Mouse (Mus musculus): ENCODE data around the gene Zfp644.

Zfp644 gene

DNA sequence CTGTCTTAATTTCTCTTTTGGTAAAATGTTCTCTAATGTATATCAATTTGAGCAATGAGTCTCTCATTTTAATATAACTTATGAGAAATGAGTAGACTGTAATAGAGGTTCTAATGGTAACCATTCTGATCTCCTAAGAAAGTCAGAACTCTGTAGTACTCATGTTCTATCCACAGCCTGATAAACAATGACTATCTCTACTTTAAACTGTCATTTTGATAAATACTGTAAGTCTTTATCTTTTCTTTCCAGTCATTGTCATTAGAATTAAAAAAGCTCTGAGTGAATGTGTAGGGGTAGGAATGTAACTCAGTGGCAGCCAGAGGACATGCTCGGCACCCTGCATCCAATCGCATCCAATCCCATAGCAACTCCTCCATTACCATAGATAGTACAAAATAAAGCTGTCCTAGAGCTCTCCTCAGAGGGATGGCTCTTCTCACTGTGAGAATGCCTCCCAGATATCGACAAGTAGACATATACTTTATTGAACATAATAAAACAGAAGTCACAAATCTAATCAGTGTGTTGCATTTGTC is 44.2 kb downstream of the Zfp644 start:
- no peak for DNase-seq

DNA sequence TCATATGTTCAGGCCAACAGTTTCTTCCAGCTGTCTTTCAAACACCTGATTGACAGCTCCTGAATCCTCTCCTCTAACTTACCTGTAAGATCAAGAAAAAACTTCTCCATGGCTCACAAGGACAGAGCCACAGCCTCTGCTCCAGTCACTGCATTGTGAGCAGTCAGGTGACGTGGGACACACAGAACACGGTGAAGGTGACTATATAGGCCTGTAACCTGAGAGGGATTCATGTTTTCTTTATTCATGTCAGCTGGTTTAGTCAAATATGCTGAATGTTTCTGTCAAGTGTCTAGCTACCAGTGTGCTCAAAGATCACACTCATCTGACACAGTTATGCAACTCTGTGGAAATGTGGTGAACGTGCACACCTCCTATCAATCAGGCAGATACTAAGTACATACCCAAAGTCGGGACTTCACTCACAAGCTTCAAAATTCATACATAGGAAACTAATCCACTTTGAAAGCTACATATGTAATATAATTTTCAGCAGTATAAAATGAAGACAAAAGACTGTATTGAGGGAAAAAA is 44.8 kb downstream of the Zfp644 start:
- DNase-seq, result no peak

DNA sequence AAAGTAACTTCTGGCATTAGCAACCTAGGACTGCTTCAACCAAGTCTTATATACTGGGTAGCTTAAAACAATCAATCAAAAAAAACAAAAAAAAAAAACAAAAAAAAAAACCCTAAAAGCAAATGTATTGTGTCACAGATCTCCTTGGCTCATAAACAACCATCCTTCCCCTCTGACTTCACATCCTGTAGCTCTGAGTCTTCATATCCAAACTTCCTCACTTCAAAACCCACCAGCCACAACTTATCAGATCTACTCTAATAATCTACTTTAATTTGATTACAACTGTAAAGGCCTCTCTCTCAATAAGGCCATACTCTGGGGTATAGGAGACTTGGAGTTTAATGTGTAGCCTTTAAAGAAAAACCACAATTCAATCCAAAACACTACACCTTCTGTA is 47.1 kb downstream of the Zfp644 start:
- no peak for DNase-seq

GRCm38 (mm10) chr5:106649441-106649840 is 47.6 kb downstream of the Zfp644 start:
- DNase-seq, result no peak

DNA sequence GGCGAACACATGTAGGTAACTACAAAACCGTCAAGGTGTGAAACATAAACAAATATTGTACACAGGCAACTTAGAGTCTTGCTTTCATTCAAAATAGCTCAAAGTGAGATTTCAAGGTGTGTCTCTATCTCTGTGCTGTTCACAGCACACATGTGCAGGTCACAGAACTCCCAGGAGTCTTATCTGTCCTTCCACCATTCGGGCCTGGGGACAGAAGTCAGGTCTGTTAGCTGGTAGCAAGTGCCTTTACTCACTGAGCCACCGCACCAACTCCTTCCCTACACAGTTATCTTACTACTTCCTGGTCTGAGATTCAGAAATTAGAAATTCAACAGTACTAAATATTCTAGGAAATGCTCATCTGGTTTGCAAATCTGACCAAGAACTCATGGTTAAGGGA is 53.7 kb downstream of the Zfp644 start:
- no peak for DNase-seq

- no peak for DNase-seq
These were observed 55.2 kb downstream of the Zfp644 start for GRCm38 (mm10) chr5:106641876-106642275.

GRCm38 (mm10) chr5:106640235-106640809 is 56.8 kb downstream of the Zfp644 start:
- DNase-seq, result no peak

DNA sequence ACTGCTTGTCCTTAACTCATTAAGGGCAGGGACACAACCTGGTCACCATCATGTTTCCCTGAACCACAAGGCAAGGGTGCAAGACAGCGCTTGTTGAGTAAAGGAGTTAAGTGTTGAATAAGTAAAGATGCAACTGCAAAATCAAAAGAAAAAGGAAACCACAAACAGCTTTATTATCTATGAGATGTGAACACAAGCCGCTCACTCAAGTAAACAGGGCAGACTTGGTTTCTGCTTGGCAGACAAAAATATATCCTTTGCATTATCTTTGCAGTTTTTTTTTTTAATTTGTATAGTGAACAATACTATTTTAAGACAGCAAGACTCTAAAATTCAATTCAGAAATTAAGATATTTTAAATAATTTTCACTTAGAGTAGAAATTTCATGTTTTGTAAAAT is 57.5 kb downstream of the Zfp644 start:
- no peak for DNase-seq

GRCm38 (mm10) chr5:106636423-106636946 is 60.6 kb downstream of the Zfp644 start:
- peak; percentile 14 for DNase-seq

DNA sequence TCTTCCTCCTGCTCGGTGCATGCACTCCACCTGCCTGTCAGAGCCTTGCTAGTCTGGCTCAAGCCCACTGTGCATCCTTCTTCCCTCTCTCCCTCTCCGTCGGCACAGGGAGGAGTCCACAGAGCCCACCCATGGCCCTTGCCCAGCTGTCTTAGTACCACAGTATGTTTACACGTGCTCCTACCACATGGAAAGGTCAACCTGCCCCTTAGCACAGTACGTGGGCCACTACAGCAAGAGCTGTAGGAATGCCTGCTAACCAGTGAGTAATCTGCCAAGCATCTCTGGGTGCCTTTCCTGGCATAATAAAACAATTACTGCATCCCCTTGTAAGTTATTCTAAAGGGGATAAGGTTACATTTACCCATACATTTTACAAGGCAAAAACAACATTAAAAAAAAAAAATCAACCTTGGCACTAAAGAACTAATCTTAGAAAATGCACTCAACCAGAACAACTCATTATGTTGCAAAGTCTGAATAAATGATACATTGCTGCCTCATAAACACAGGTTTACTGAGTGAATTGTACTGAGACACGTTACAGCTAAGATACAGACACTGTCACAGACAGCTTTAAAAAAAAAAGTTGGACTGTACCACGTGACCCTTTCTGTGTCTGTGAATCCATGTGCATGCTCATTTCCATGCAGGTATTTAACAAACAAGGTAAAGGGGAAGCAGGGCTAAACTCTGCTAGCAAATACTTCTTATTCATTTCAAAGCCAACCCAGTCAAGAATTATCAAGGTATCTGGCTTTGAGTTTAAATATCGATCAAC is 68.5 kb downstream of the Zfp644 start:
- no peak for DNase-seq

DNA sequence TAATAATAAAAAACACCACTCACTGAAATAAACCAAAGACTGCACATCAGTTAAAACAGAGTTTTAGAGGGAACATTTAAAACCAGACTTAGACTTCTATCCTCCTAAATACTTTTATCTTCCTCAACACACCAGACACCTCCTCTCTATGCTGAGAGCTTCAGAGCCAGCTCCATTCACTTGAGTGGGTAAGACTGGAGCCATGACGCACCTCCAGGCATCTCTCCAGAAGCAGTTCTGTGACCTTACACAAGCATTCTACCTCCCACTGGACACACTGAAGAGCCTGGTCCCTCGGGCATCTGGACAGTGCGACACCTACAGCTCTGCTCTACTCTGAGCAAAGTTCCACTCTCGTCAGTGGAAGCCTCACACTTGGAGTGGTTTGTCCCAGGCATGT is 73.8 kb downstream of the Zfp644 start:
- no peak for DNase-seq

- no peak for DNase-seq
These were observed 74.9 kb downstream of the Zfp644 start for GRCm38 (mm10) chr5:106622193-106622592.

GRCm38 (mm10) chr5:106620446-106620845 is 76.6 kb downstream of the Zfp644 start:
- DNase-seq, result no peak

GRCm38 (mm10) chr5:106615006-106615405 is 82.1 kb downstream of the Zfp644 start:
- no peak for DNase-seq

DNA sequence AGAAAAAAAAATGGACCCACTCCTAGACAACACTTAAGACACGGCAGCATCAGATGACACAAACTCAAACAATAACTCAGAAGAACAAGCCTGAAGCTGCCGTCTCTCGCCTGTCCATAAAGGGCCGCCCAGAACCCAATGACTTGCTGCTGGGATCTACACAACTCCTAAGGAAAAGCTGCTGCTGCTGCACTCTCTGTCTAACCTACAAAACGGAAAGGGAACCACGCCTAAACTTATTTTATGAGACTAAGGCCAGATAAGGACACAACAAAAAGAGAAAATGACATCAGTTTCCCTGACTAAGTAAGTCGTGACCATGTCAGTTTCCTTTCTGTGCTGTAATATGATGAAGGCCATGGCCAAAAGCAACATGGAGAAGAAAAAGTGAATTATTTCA is 82.5 kb downstream of the Zfp644 start:
- no peak for DNase-seq

GRCm38 (mm10) chr5:106612151-106612550 is 84.9 kb downstream of the Zfp644 start:
- no peak for DNase-seq

- DNase-seq, result no peak
These were observed 88.3 kb downstream of the Zfp644 start, which contains the start of gene Gm17304 for GRCm38 (mm10) chr5:106608798-106609197. TSS of gene Gm17304 (plus strand) at chr5:106609098.

- no peak for DNase-seq
These were observed 90.0 kb downstream of the Zfp644 start for GRCm38 (mm10) chr5:106607081-106607480.

GRCm38 (mm10) chr5:106605096-106605495 is 92.0 kb downstream of the Zfp644 start:
- no peak for DNase-seq

GRCm38 (mm10) chr5:106604381-106604780 is 92.7 kb downstream of the Zfp644 start:
- no peak for DNase-seq

DNA sequence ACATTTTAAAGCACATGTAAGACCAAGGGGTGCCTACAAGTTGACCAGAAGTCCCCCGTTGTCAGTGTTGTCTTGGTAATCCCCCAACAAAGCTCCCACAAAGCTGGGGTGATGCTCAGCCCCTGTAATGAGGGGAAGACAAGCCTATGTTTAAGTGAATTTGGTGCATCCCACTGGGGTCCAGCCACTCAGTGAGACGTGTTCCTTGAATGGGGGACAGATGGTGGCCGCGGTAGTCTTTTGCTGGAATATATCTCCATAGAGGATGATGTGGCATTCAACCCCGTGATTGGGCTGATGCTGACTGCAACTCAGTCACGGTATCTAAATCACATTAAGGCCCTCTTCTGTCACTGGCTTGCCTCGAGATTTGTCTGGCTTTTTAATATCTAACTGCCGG is 97.6 kb downstream of the Zfp644 start:
- no peak for DNase-seq

DNA sequence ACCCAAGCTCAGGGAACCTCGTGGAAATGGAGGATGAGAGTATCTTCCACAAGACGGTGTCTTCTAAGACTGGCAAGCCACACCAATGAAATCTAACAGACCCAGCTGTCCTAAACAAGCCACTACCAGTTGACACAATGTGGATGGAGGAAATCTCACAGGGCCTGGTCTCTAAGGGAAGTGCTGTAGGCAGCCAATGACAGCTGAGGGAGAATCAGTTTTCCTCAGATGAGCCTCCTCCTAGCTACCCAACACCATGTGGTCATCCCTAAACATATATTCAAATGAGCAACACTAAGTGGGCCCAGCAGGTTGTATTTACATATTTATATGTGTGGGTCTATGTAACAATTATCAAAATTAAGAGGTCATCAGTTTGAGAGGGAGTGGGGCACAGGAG is 99.6 kb downstream of the Zfp644 start:
- no peak for DNase-seq

DNA sequence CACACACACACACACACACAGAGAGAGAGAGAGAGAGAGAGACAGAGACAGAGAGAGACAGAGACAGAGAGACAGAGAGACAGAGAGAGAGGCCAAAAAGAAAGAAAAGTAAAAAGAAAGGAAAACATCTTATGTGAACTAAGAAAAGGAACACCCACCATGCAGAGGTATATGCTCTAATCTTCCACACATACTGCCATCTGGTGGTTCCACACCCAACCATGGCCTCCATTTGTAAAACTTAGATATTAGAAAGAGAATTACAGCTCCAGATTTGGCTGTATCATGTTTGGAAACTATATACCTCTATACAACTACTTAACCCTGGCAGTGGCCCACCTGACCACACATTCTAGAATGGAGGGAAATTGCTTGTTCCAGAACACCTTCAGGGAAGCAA is 102.7 kb downstream of the Zfp644 start:
- no peak for DNase-seq

DNA sequence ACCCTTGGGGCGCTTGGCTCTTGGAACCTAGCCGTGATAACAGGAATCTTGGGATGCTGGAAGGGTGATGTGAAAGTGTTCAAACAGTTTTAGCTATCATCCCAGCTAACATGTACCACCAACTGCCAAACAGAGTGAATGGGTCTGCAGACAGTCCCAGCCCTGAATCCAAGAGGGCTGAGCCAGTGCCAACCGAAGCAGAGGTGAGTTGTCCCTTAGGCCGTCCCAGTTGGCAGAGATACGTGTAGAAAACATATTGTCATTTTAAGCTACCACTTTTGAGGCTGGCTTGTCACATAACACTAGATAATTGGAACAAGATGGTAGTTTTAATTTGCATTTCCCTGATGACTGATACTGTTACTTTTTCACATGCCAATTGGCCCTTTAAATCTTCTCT is 106.4 kb downstream of the Zfp644 start:
- no peak for DNase-seq
